Mouse (Mus musculus): ENCODE data around the gene Fgfr2.
A peak's percentile ranks its signal among the peaks of the same experiment; 100 is the strongest.
"Not testable (repeated sequence)": the region's sequence is repeated elsewhere in the genome, so short reads cannot be mapped to it uniquely, and the experiment has no call there.

Gene Fgfr2

DNA sequence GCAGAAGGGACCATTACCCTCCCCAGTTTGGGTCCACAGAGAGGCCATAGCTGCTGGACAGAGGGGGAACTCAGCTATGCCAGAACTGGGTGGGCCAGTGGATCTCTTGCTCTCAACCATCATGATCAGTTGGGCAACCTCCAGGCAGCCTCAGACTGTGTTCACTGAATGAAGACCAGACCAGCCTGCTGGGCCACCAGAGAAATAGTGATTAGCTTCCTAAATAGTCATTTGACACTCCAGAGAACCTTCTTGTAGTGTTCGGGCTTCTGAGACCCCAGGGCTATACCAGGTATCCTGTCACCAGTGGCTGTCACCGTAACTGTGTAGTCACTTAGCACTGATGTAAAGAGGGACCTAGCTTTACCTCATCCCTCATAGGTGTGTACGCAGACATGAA, 440.8 kb downstream of the Fgfr2 start:
- DNase-seq: no peak

DNA sequence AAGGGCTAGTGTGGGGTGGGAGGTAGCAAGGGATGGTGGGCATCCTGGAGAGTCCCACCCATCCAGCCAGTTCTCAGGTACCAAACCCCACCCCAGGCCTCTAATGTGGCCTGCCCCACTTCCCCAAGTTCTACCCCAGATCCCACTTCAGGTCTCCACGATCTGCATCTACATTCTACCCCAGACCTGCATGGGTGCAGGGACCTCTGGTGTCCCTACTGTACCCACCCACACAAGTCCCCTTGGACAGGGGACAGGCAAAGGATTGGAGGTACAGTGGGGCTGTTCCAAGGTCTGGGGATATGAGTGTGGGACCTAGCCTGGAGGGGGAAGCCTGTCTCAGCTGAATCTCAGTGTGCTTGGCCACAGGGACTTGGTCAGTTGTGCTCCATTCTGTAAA, 441.3 kb downstream of the Fgfr2 start:
- DNase-seq: peak in 1 of 2 experiments; percentile 33

GRCm38 (mm10) chr7:132681296-132681695, 441.9 kb downstream of the Fgfr2 start:
- peak; percentile 89 to 93 for DNase-seq

GRCm38 (mm10) chr7:132679549-132679948, 443.6 kb downstream of the Fgfr2 start:
- DNase-seq: peak in 1 of 2 experiments; percentile 36

DNA sequence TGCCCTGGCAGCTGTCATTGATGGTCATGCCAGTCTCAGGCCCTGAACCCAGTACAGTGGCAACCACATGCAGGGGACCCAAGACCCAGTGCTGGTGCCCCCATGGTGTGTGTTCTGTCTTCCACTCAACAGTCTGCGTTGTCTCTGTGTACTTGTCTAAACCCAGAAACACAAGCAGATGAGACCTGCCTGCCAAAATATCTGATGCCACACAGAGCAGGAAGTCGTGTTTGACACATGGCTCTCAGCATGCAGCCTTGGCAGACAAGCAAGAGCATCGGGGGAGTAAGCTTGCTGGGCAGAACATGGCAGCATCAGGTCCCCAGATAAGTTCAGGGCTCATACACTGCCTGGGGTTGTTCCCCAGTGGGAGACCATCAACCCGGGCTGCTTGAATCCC, 444.0 kb downstream of the Fgfr2 start:
- DNase-seq: peak; percentile 91 to 94

GRCm38 (mm10) chr7:132675922-132676321, 447.2 kb downstream of the Fgfr2 start:
- no peak for DNase-seq

DNA sequence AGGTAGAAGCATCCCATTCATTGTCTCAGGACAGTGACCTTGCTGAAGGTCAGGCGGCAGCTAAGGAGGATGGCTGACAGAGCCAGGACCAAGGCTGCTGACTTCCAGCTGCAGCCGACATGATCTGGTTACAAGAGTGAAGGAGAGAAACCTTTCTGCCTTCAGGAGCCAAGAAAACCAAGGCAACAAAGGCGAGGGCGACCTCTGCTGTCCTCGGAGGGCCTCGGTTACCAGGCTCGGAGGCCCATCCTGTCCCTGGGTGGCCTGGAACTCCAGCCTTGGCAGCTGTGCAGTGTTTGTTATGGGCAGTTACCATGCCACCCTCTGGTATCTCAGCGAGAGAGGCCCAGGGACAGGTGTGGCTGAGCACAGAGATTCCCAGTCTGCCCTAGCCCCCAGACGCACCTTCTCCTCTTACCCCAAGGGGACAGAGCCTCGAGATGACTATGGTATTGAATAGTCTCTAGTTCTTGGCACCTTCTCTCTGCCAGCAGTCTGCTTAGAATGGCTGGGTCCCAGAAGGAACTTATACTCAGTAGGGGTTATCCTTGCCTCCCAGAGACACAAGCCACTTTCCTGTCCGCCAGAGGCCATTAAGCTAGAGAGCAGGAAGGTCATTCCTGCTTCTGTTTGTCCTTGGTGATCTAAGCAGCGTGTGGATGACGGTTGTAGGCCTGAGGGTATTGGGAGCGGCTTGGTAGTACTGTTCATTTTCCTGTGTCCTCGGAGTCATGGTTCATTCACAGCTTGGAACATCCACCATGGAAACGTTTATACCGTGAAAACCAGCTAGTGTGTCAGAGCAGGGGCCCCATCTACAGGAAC, 449.0 kb downstream of the Fgfr2 start:
- DNase-seq: peak in 1 of 2 experiments; percentile 64

GRCm38 (mm10) chr7:132672481-132672959, 450.6 kb downstream of the Fgfr2 start:
- DNase-seq: peak in 1 of 2 experiments; percentile 46

DNA sequence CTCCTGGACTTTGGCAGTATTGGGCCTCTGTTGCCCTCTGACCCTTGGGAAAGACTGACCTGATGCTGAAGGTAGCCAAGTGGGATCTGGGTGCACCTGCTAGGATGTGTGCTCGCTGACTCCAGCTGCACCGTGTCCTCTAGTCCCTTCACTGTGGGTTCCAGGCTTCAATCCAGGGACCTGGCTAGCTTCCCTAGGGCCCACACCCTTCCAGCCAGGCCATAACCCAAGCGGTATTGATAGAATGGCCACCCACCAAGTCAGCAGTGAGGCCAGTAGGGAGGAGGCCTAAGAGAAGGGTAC, 452.3 kb downstream of the Fgfr2 start:
- peak in 1 of 2 experiments; percentile 35 for DNase-seq

GRCm38 (mm10) chr7:132669999-132670862, 452.9 kb downstream of the Fgfr2 start:
- no peak for DNase-seq

GRCm38 (mm10) chr7:132668604-132669003, 454.5 kb downstream of the Fgfr2 start:
- no peak for DNase-seq

DNA sequence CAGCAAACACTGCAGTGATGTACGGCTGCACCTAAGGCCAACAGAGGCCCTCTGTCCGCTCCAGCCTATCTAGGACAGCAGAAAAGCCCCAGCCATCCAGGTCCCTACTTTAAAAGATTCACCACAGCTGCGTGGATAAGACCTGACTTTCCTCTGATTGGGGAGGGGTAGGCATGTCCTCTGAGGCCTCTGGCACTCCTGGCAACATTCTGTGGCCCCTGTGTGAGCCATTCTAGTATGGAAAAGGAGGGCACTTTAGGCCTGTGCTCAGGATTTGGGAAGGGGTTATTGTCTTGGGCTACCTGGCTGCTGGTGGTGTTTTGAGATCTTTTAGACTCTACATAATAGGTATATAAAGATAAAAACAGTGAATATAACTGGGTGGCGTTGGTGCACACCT, 456.6 kb downstream of the Fgfr2 start:
- DNase-seq: no peak

DNA sequence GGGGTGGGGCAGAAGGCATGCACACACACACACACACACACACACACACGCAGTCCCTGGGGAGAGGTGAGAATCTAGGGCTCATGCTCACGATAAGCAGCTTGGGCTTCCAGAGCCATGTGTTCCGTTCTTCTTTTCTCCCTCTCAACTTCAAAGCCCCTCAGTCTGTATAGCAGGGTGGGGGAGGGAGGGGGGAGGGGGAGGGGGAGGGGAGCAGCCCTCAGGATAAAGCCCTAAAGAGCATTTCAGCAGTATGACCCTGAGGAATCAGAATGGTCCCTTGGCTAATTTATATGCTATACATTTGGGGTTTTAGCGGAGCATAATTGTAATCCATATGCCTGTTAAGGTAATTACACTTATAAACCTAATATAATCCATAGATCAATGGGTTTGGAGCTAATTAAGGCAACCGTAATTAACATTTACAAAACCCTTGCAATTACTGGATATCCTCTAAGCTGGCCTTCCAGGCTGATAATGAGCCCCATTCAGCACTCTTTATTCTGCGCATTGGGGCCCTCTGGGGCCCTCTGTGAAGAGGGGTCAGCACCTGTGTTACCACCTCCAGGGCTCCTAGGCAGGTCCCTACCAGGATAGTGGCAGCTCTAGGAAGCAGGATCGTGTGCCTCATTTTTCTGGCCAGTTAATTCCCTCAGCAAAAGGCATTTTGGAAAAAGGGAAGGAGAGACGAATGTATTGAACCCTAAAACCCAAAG, 457.3 kb downstream of the Fgfr2 start:
- no peak for DNase-seq

DNA sequence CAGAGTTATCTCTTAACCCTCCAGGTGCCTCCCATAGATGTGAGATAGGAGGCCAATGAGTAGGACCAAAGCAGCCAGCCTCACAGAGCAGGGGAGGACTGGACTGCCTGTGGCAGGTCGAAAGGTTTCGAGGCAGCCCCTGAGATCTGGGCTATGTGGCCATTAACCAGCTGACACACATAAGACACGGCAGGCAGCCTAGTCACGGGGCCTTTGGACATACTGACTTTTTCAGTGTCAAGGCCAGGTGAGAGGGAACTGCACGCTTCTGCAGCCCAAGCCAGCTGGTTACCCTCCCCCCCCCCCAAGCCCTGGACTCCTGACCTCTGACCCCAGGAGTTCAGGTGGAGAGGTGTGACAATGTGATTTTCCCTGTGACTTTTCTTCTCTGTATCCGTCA, 458.3 kb downstream of the Fgfr2 start:
- no peak for DNase-seq

DNA sequence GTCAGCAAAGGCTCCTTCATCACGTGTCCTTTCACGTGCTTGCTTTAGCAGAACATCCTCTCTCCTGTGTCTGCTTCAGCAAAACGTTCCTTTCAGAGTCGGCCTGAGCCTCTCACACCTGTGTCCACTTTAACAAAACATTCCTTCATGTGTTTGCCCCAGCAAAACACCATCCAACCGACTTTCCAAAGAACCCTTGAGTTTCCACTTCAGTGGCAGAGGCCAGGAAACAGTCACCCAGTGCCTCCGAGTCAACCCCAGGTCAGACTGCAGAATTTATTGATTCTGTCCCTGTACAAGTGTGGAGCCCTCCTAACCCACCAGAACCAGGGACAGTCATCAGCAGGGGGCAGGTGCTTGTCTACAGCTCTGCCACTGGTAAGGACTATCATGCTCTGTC, 460.3 kb downstream of the Fgfr2 start:
- not testable (repeated sequence) for DNase-seq

DNA sequence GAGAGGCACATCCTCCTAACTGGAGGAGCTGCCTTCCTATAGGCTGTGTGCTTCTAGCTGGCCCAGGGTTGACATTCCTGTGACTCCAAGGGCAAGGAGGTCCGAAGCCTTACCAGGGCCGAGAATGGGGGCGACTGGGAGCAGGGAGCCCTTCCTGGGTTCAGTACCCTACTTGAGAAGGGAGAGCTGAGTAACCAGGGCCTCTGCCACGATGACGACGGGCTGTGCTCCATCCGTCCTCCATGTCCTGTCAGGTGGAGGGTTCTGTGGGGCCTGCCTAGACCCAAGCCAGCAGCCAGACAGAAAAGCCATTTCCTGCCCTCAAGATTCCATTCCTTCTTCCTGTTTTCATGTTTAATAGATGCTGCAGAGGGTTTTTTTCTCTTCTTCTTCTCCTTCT, 463.5 kb downstream of the Fgfr2 start:
- DNase-seq: no peak

DNA sequence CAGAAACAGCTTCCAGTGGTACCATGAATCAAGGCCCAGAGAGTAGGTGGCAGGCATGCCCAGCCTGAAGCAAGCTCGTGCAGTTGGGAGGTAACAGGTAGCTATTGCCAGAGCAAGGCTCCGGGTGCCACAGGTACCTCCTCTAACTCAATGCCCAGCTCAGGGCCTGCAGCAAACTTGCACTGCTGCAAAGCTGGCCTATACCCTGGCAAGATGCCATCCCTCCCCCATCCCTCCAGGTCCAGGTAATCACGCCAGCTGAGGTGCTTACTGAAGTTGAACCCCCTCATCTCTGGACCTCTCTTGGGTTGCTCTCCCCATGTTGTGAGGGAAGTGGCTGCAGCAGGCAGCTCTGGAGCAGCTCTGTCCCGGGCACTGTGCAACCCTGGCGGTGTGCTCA, 464.5 kb downstream of the Fgfr2 start:
- peak in 1 of 2 experiments; percentile 33 for DNase-seq

- no peak for DNase-seq
Observed at GRCm38 (mm10) chr7:132658058-132658450, 465.1 kb downstream of the Fgfr2 start.

DNA sequence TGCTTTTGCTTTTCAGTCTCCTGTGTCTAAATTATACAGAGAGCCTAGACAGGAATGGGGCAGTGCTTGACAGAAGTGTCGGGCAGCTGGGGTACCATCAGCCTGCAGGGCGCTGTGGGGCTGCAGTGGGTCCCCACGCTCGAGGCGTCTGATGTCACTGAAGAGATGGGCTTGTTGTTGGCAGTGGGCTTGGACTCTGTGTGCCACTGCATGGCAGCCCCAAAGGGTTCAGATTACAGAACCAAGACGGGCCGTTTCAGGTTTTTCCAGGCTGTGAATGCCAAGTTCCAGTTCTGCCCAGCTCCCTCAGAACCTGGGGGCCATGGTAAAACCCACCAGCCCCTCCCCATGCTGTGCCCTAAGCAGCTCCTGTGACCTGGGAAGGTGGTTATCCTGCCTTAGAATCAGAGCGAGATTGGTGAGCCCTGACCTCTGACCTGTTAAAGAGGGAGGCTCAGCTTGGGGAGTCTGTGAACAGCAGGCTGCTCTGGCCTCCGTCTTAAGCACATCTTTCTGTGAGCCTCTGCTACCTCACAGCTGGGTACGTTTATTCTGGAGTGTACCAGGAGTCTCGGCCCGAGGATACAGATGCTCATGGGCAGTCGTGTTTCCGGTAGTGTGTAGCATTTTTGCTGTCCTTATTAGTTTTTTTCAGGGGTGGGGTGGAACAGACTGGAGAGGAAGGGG, 465.6 kb downstream of the Fgfr2 start:
- DNase-seq: no peak

- DNase-seq: peak; percentile 95 to 99
Observed at GRCm38 (mm10) chr7:132656548-132656947, 466.6 kb downstream of the Fgfr2 start.

DNA sequence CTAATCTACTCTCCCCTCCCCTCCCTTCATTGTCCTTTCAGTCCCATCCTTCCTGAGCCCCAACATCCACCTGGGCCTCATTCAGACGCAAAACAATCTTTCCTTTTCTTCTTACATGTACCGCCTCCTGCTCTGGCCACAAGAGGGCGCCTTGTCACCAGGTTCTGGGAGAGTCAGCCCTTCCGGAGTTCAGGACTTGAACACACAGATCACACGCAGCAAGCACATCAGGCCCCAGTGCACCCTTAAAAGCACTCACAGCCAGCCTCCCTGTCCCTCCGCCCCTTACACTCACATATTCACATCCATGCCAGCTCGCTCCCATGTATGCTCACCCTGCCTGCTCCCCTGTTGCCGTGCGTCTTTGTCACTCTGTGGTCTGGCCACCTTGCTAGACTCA, 467.1 kb downstream of the Fgfr2 start:
- peak; percentile 95 to 98 for DNase-seq

DNA sequence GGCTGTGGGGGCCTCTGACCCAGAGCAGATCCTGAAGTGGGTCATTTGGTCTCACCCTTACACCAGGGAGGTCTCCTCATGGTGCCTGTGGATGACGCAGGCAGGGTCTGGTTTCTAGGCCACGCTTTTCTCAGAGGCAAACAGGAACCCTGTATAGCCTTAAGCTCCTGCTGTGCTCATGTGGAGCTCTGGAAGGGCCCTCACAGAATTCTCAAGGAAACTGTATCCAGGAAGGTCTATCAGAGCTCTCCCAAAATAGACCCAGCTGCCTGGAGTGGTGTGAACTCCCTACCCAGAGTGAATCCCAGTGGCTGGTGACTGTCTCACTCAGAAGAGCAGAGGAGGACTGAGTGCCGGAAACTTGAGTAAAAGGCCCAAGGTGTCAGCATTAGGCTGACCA, 468.7 kb downstream of the Fgfr2 start:
- DNase-seq: no peak

DNA sequence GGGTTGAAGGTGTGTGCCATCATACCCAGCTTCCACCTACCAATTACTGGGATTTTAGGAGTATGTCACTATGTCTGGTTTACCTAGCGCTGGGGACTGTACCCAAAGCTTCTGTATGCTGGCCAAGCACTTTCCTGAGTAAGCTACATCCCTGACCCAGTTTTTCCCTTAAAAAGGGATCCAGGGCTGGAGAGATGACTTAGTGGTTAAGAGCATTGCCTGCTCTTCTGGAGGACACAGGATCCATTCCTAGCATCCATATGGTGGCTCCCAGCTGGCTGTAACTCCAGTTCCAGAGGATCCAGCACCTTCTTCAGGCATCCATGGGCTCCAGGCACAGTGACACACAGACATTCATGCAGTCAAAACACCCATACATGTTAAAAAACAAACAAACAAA, 476.6 kb downstream of the Fgfr2 start:
- no peak for DNase-seq
